Mouse (Mus musculus): ENCODE results near the gene Lamb1.

GRCm38 (mm10) chr12:31289046-31289445 lies 24.0 kb downstream of the Lamb1 start:
- TF ChIP-seq E2F4 (IDR thresholded peaks at IDR 0.05; ENCODE audit: insufficient replicate concordance, low read depth, low read length) (no peak), EP300 (IDR thresholded peaks at IDR 0.05; ENCODE audit: low read length) (no peak)
